Mouse (Mus musculus): ENCODE measurements at regions not wholly inside any gene's neighbourhood (a gene's known extent, or its start where the extent isn't known, plus 50 kb on each side); places are given as distances from the start of the nearest gene placed in this dataset.

- no peak overlapping the region for H3K4me3 ChIP-seq (ENCODE audit: control insufficient read depth in 1 of 2, insufficient read depth in 1 of 2, low read depth in 1 of 2, low read length in 2 of 2)
- H3K9me3 ChIP-seq (ENCODE audit: control insufficient read depth, low read length): 0 out of 2 replicates have a peak, but pooled peaks cover 3% of the 10 kb centered on the region
- no peak for ATAC-seq (ENCODE audit: insufficient number of reproducible peaks, insufficient read depth, low FRiP score, low read depth)
- H3K36me3 ChIP-seq (ENCODE audit: control insufficient read depth, insufficient read depth, low read length): no peaks in the 10 kb centered on the region
- no peaks in the 10 kb centered on the region for H3K4me1 ChIP-seq (ENCODE audit: control insufficient read depth in 2 of 2, insufficient read depth in 2 of 2, low read length in 2 of 2)
- no peak overlapping the region for H3K4me2 ChIP-seq (ENCODE audit: low read length)
- H3K27ac ChIP-seq (replicated peaks in 1 of 2; ENCODE audit: control insufficient read depth in 1 of 2, insufficient read depth in 1 of 2, low read depth in 2 of 2, low read length in 2 of 2): no peak overlapping the region
- no peaks in the 10 kb centered on the region for H3K27me3 ChIP-seq (ENCODE audit: control insufficient read depth, insufficient read depth, low read length)
- WGBS: 81% methylated on average over 16 of the region's 16 CpGs
- H3K9ac ChIP-seq (ENCODE audit: low read length): no peak overlapping the region
Observed at GRCm38 (mm10) chr8:15318082-15318816, 272.4 kb upstream of the BB014433 start.

- no peaks in the 10 kb centered on the region for H3K4me1 ChIP-seq (ENCODE audit: control insufficient read depth in 2 of 2, insufficient read depth in 2 of 2, low read length in 2 of 2)
- no peak overlapping the region for H3K4me3 ChIP-seq (ENCODE audit: control insufficient read depth in 1 of 2, insufficient read depth in 1 of 2, low read depth in 1 of 2, low read length in 2 of 2)
- H3K4me2 ChIP-seq (ENCODE audit: low read length): no peak overlapping the region
- WGBS: 48% methylated on average over 5 of the region's 5 CpGs
- H3K36me3 ChIP-seq (ENCODE audit: control insufficient read depth, insufficient read depth, low read length): no peaks in the 10 kb centered on the region
- no peak overlapping the region for H3K27ac ChIP-seq (replicated peaks in 1 of 2; ENCODE audit: control insufficient read depth in 1 of 2, insufficient read depth in 1 of 2, low read depth in 2 of 2, low read length in 2 of 2)
- no peak for ATAC-seq (ENCODE audit: insufficient number of reproducible peaks, insufficient read depth, low FRiP score, low read depth)
- no peak overlapping the region for H3K9ac ChIP-seq (ENCODE audit: low read length)
- no peaks in the 10 kb centered on the region for H3K27me3 ChIP-seq (ENCODE audit: control insufficient read depth, insufficient read depth, low read length)
- H3K9me3 ChIP-seq (ENCODE audit: control insufficient read depth, low read length): no peaks in the 10 kb centered on the region
Observed at GRCm38 (mm10) chr8:15313481-15313880, 267.6 kb upstream of the BB014433 start.

- Histone ChIP-seq H3K4me2 (ENCODE audit: low read length) (no peak overlapping the region), H3K27me3 (ENCODE audit: control insufficient read depth, insufficient read depth, low read length) (no peaks in the 10 kb centered on the region), H3K4me1 (ENCODE audit: control insufficient read depth in 2 of 2, insufficient read depth in 2 of 2, low read length in 2 of 2) (no peaks in the 10 kb centered on the region), H3K4me3 (ENCODE audit: control insufficient read depth in 1 of 2, insufficient read depth in 1 of 2, low read depth in 1 of 2, low read length in 2 of 2) (no peak overlapping the region), H3K9me3 (ENCODE audit: control insufficient read depth, low read length) (no peaks in the 10 kb centered on the region), H3K36me3 (ENCODE audit: control insufficient read depth, insufficient read depth, low read length) (no peaks in the 10 kb centered on the region), H3K9ac (ENCODE audit: low read length) (no peak overlapping the region), H3K27ac (replicated peaks in 1 of 2; ENCODE audit: control insufficient read depth in 1 of 2, insufficient read depth in 1 of 2, low read depth in 2 of 2, low read length in 2 of 2) (no peak overlapping the region)
- ATAC-seq (ENCODE audit: insufficient number of reproducible peaks, insufficient read depth, low FRiP score, low read depth): no peak
- WGBS: 80% methylated on average over 4 of the region's 4 CpGs
Observed at GRCm38 (mm10) chr8:15311509-15311908, 265.6 kb upstream of the BB014433 start.

- H3K27ac ChIP-seq (replicated peaks in 1 of 2; ENCODE audit: control insufficient read depth in 1 of 2, insufficient read depth in 1 of 2, low read depth in 2 of 2, low read length in 2 of 2): no peak overlapping the region
- no peak overlapping the region for H3K4me2 ChIP-seq (ENCODE audit: low read length)
- ATAC-seq (ENCODE audit: insufficient number of reproducible peaks, insufficient read depth, low FRiP score, low read depth): no peak
- H3K9me3 ChIP-seq (ENCODE audit: control insufficient read depth, low read length): no peaks in the 10 kb centered on the region
- H3K4me3 ChIP-seq (ENCODE audit: control insufficient read depth in 1 of 2, insufficient read depth in 1 of 2, low read depth in 1 of 2, low read length in 2 of 2): no peak overlapping the region
- H3K36me3 ChIP-seq (ENCODE audit: control insufficient read depth, insufficient read depth, low read length): no peaks in the 10 kb centered on the region
- H3K27me3 ChIP-seq (ENCODE audit: control insufficient read depth, insufficient read depth, low read length): no peaks in the 10 kb centered on the region
- no peaks in the 10 kb centered on the region for H3K4me1 ChIP-seq (ENCODE audit: control insufficient read depth in 2 of 2, insufficient read depth in 2 of 2, low read length in 2 of 2)
- H3K9ac ChIP-seq (ENCODE audit: low read length): no peak overlapping the region
- 65% methylated on average over 7 of the region's 7 CpGs for WGBS
Observed at GRCm38 (mm10) chr8:15311045-15311444, 265.2 kb upstream of the BB014433 start.

- WGBS: 69% methylated on average over 2 of the region's 2 CpGs
- H3K4me3 ChIP-seq (ENCODE audit: control insufficient read depth in 1 of 2, insufficient read depth in 1 of 2, low read depth in 1 of 2, low read length in 2 of 2): no peak overlapping the region
- no peaks in the 10 kb centered on the region for H3K9me3 ChIP-seq (ENCODE audit: control insufficient read depth, low read length)
- H3K9ac ChIP-seq (ENCODE audit: low read length): no peak overlapping the region
- H3K27ac ChIP-seq (replicated peaks in 1 of 2; ENCODE audit: control insufficient read depth in 1 of 2, insufficient read depth in 1 of 2, low read depth in 2 of 2, low read length in 2 of 2): no peak overlapping the region
- H3K36me3 ChIP-seq (ENCODE audit: control insufficient read depth, insufficient read depth, low read length): no peaks in the 10 kb centered on the region
- H3K4me1 ChIP-seq (ENCODE audit: control insufficient read depth in 2 of 2, insufficient read depth in 2 of 2, low read length in 2 of 2): no peaks in the 10 kb centered on the region
- no peak overlapping the region for H3K4me2 ChIP-seq (ENCODE audit: low read length)
- ATAC-seq (ENCODE audit: insufficient number of reproducible peaks, insufficient read depth, low FRiP score, low read depth): no peak
- no peaks in the 10 kb centered on the region for H3K27me3 ChIP-seq (ENCODE audit: control insufficient read depth, insufficient read depth, low read length)
Observed at GRCm38 (mm10) chr8:15304143-15304677, 258.3 kb upstream of the BB014433 start.

GRCm38 (mm10) chr8:15273775-15274174 lies 227.9 kb upstream of the BB014433 start:
- 44% methylated on average over 5 of the region's 5 CpGs for WGBS
- Histone ChIP-seq H3K27ac (replicated peaks in 1 of 2; ENCODE audit: control insufficient read depth in 1 of 2, insufficient read depth in 1 of 2, low read depth in 2 of 2, low read length in 2 of 2) (no peak overlapping the region), H3K4me1 (ENCODE audit: control insufficient read depth in 2 of 2, insufficient read depth in 2 of 2, low read length in 2 of 2) (no peaks in the 10 kb centered on the region), H3K36me3 (ENCODE audit: control insufficient read depth, insufficient read depth, low read length) (no peaks in the 10 kb centered on the region), H3K27me3 (ENCODE audit: control insufficient read depth, insufficient read depth, low read length) (no peaks in the 10 kb centered on the region), H3K9me3 (ENCODE audit: control insufficient read depth, low read length) (no peaks in the 10 kb centered on the region), H3K9ac (ENCODE audit: low read length) (no peak overlapping the region), H3K4me2 (ENCODE audit: low read length) (no peak overlapping the region), H3K4me3 (ENCODE audit: control insufficient read depth in 1 of 2, insufficient read depth in 1 of 2, low read depth in 1 of 2, low read length in 2 of 2) (no peak overlapping the region)
- ATAC-seq (ENCODE audit: insufficient number of reproducible peaks, insufficient read depth, low FRiP score, low read depth): no peak

GRCm38 (mm10) chr8:15271793-15272587 lies 226.1 kb upstream of the BB014433 start:
- H3K4me1 ChIP-seq (ENCODE audit: control insufficient read depth in 2 of 2, insufficient read depth in 2 of 2, low read length in 2 of 2): no peaks in the 10 kb centered on the region
- H3K27ac ChIP-seq (replicated peaks in 1 of 2; ENCODE audit: control insufficient read depth in 1 of 2, insufficient read depth in 1 of 2, low read depth in 2 of 2, low read length in 2 of 2): no peak overlapping the region
- no peaks in the 10 kb centered on the region for H3K36me3 ChIP-seq (ENCODE audit: control insufficient read depth, insufficient read depth, low read length)
- H3K4me2 ChIP-seq (ENCODE audit: low read length): no peak overlapping the region
- H3K27me3 ChIP-seq (ENCODE audit: control insufficient read depth, insufficient read depth, low read length): no peaks in the 10 kb centered on the region
- no peaks in the 10 kb centered on the region for H3K9me3 ChIP-seq (ENCODE audit: control insufficient read depth, low read length)
- H3K9ac ChIP-seq (ENCODE audit: low read length): no peak overlapping the region
- no peak for ATAC-seq (ENCODE audit: insufficient number of reproducible peaks, insufficient read depth, low FRiP score, low read depth)
- 46% methylated on average over 17 of the region's 17 CpGs for WGBS
- H3K4me3 ChIP-seq (ENCODE audit: control insufficient read depth in 1 of 2, insufficient read depth in 1 of 2, low read depth in 1 of 2, low read length in 2 of 2): no peak overlapping the region
